Mouse (Mus musculus) Muller cell, postnatal 12 days (primary cell): ENCODE results near the gene Ttn.

Source experiments
- DNase-seq: peaks from one replicate; pipeline ENCODE4 v3.0.0-alpha.2; 2015; ENCODE audit errors: inconsistent ontology term

Gene Ttn

GRCm38 (mm10) chr2:76705655-76706054 lies 276.7 kb downstream of the Ttn start:
- DNase-seq = no peak

- DNase-seq = no peak
These were observed 279.6 kb downstream of the Ttn start for GRCm38 (mm10) chr2:76702751-76703150.

GRCm38 (mm10) chr2:76702188-76702587 lies 280.2 kb downstream of the Ttn start:
- no peak for DNase-seq

GRCm38 (mm10) chr2:76695290-76695689 lies 287.1 kb downstream of the Ttn start:
- no peak for DNase-seq

GRCm38 (mm10) chr2:76693765-76694164 lies 288.6 kb downstream of the Ttn start:
- no peak for DNase-seq

- DNase-seq = no peak
These were observed 291.7 kb downstream of the Ttn start for GRCm38 (mm10) chr2:76690436-76691204.

- no peak for DNase-seq
These were observed 294.2 kb downstream of the Ttn start for GRCm38 (mm10) chr2:76688162-76688561.

- no peak for DNase-seq
These were observed 294.7 kb downstream of the Ttn start for GRCm38 (mm10) chr2:76687608-76688007.

- DNase-seq = no peak
These were observed 295.4 kb downstream of the Ttn start for GRCm38 (mm10) chr2:76686986-76687385.

- no peak for DNase-seq
These were observed 300.0 kb downstream of the Ttn start for GRCm38 (mm10) chr2:76682301-76682700.

- peak; percentile 4 for DNase-seq
These were observed 305.7 kb downstream of the Ttn start for GRCm38 (mm10) chr2:76676401-76677226.

- DNase-seq = peak; percentile 21
These were observed 306.4 kb downstream of the Ttn start for GRCm38 (mm10) chr2:76675949-76676348.

GRCm38 (mm10) chr2:76675451-76675850 lies 306.9 kb downstream of the Ttn start:
- DNase-seq = no peak

GRCm38 (mm10) chr2:76674725-76675427 lies 307.5 kb downstream of the Ttn start, which contains the start of gene Plekha3:
Gene Plekha3, plus strand, starts transcription at chr2:76675281.
- peak; percentile 88 for DNase-seq

GRCm38 (mm10) chr2:76673472-76674081 lies 308.8 kb downstream of the Ttn start:
- peak; percentile 45 for DNase-seq

- peak; percentile 98 for DNase-seq
These were observed 309.4 kb downstream of the Ttn start, which contains the start of gene Fkbp7 for GRCm38 (mm10) chr2:76672966-76673392. Gene Fkbp7, minus strand, starts transcription at chr2:76673116.

- DNase-seq = peak; percentile 65
These were observed 310.1 kb downstream of the Ttn start for GRCm38 (mm10) chr2:76672134-76672745.

- DNase-seq = peak; percentile 1
These were observed 310.7 kb downstream of the Ttn start for GRCm38 (mm10) chr2:76671641-76672040.

GRCm38 (mm10) chr2:76667200-76667599 lies 315.1 kb downstream of the Ttn start:
- no peak for DNase-seq

- DNase-seq = no peak
These were observed 316.8 kb downstream of the Ttn start for GRCm38 (mm10) chr2:76665531-76665930.

GRCm38 (mm10) chr2:76659419-76659818 lies 322.9 kb downstream of the Ttn start:
- DNase-seq = no peak
